8 mouse cellular contexts compared by ENCODE assay signal in the genomic region with DNA sequence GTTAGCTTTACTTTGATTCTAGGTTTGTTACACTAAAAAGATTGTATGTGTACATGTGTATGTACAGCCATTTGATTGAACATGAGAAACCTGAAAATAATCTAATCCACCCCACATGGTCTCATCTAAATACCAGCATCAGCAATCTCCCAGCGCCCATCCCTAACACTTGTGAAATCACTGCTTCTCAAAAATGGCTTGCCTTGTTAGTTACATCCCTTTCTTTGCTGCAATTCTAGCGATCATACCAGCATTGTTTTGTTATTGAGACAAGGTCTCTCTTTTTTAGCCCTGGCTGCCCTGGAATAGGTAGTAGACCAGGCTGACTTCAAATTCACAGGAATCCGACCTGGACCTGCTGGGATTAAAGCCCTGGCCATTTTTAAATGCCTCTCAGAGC. TPM values are rescaled to one million over a fixed set of nuclear protein-coding genes. Genes with fewer than 3 reads are reported as not detected.
DNase-seq lines count a peak whose midpoint lies in the region; ATAC-seq and TF ChIP-seq lines count a peak whose summit lies in the region.

No protein-coding gene starts in this region.

- H3K27me3 ChIP-seq in erythroblast, embryonic 14.5 days (ENCODE audit: control insufficient read depth): peaks cover under 1% of the 10 kb centered on the region; the same call in 1 of the 2 replicates
- H3K27me3 ChIP-seq in E14TG2a.4 (ENCODE audit: insufficient read depth, low read length): no peaks in the 10 kb centered on the region
- H3K27me3 ChIP-seq in hindbrain, embryonic 10.5 days (ENCODE audit: insufficient read depth, poor library complexity, severe bottlenecking): no peaks in the 10 kb centered on the region

- H3K9me3 ChIP-seq in erythroblast, embryonic 14.5 days (ENCODE audit: control insufficient read depth, low read length): no peaks in the 10 kb centered on the region
- H3K9me3 ChIP-seq in E14TG2a.4 (ENCODE audit: low read length): no peaks in the 10 kb centered on the region
- H3K9me3 ChIP-seq in hindbrain, embryonic 10.5 days: no peaks in the 10 kb centered on the region

- peak overlapping the region; percentile 87 for H3K4me3 ChIP-seq in erythroblast, embryonic 14.5 days (replicated peaks)
- H3K4me3 ChIP-seq in E14TG2a.4 (replicated peaks; ENCODE audit: low read length): peak overlapping the region; percentile 88
- H3K4me3 ChIP-seq in hindbrain, embryonic 10.5 days: peak overlapping the region; percentile 98

- peaks cover 35% of the 10 kb centered on the region for H3K36me3 ChIP-seq in erythroblast, embryonic 14.5 days (ENCODE audit: control insufficient read depth)
- peaks cover 38% of the 10 kb centered on the region for H3K36me3 ChIP-seq in E14TG2a.4 (ENCODE audit: insufficient read depth, low read length)
- H3K36me3 ChIP-seq in hindbrain, embryonic 10.5 days: peaks cover 35% of the 10 kb centered on the region

- no peak for ATAC-seq in erythroblast, adult 5-6 weeks (replicated peaks; ENCODE audit: low FRiP score, poor library complexity, severe bottlenecking)

- no peak for TF ChIP-seq CTCF in E14TG2a.4 (conservative IDR thresholded peaks at IDR 0.05; ENCODE audit: low read length)

- DNase-seq in hindbrain, embryonic 10.5 days (ENCODE audit: low spot score): no peak
- peak; percentile 26 for DNase-seq in lung, postnatal 10 days
- no peak for DNase-seq in thymus, postnatal 25 days
- DNase-seq in spleen, adult 18-20 months: no peak
- DNase-seq in embryo, embryonic 9.5 days (ENCODE audit: extremely low spot score): no peak

- 7% methylated on average over 3 of the region's 3 CpGs for WGBS in hindbrain, embryonic 10.5 days

- H3K27ac ChIP-seq in hindbrain, embryonic 10.5 days: peak overlapping the region; percentile 100

- H3K4me1 ChIP-seq in erythroblast, embryonic 14.5 days (ENCODE audit: control insufficient read depth): peaks cover 38% of the 10 kb centered on the region
- H3K4me1 ChIP-seq in E14TG2a.4 (replicated peaks; ENCODE audit: low read depth, low read length): peaks cover 45% of the 10 kb centered on the region
- peaks cover 23% of the 10 kb centered on the region for H3K4me1 ChIP-seq in hindbrain, embryonic 10.5 days (replicated peaks)

RNA-seq across cellular contexts. Expression of gene Eef1a1, which starts 6.6 kb away (rescaled TPM):
- polyA plus RNA-seq in erythroblast, embryonic 14.5 days (2012): 47.9 and 54.8 TPM in 2 replicates
- total RNA-seq in erythroblast, adult 5-6 weeks (2015; ENCODE audit: low replicate concordance): 3,932 and 4,159 TPM in 2 replicates
- 1,512 and 1,760 TPM in 2 replicates for total RNA-seq in erythroblast, adult 5-6 weeks (2017; ENCODE audit: low replicate concordance)
- 3,168 and 3,706 TPM in 2 replicates for polyA plus RNA-seq in hindbrain, embryonic 10.5 days (2016; fragmentation: Nextera tagmentation; extraction: Ambion mirVana)

RNA-seq across cellular contexts. Expression of gene Gm17324, which starts 33.8 kb away (rescaled TPM):
- polyA plus RNA-seq in erythroblast, embryonic 14.5 days (2012): 0.15 and 0.23 TPM in 2 replicates
- not detected in 2 replicates for total RNA-seq in erythroblast, adult 5-6 weeks (2015; ENCODE audit: low replicate concordance)
- not detected in 2 replicates for total RNA-seq in erythroblast, adult 5-6 weeks (2017; ENCODE audit: low replicate concordance)
- 0.55 and 0.68 TPM in 2 replicates for polyA plus RNA-seq in hindbrain, embryonic 10.5 days (2016; fragmentation: Nextera tagmentation; extraction: Ambion mirVana)

RNA-seq across cellular contexts. Expression of gene Mto1, which starts 34.4 kb away (rescaled TPM):
- polyA plus RNA-seq in erythroblast, embryonic 14.5 days (2012): 0.94 and 1.1 TPM in 2 replicates
- total RNA-seq in erythroblast, adult 5-6 weeks (2015; ENCODE audit: low replicate concordance): 7.3 and 14.2 TPM in 2 replicates
- total RNA-seq in erythroblast, adult 5-6 weeks (2017; ENCODE audit: low replicate concordance): 6.9 and 22.0 TPM in 2 replicates
- 22.6 and 25.1 TPM in 2 replicates for polyA plus RNA-seq in hindbrain, embryonic 10.5 days (2016; fragmentation: Nextera tagmentation; extraction: Ambion mirVana)

RNA-seq across cellular contexts. Expression of gene Cgas, which starts 39.3 kb away (rescaled TPM):
- 0.05 TPM in 1 of 2 replicates, not detected in the other for polyA plus RNA-seq in erythroblast, embryonic 14.5 days (2012)
- 8.8 and 9.2 TPM in 2 replicates for total RNA-seq in erythroblast, adult 5-6 weeks (2015; ENCODE audit: low replicate concordance)
- total RNA-seq in erythroblast, adult 5-6 weeks (2017; ENCODE audit: low replicate concordance): 2.4 and 3.9 TPM in 2 replicates
- 0.20 and 0.46 TPM in 2 replicates for polyA plus RNA-seq in hindbrain, embryonic 10.5 days (2016; fragmentation: Nextera tagmentation; extraction: Ambion mirVana)

Comparison
In these comparisons a context has a peak if more than half of its experiments do, and no peak if none do; other contexts are left out.
1. RNA of gene Eef1a1, which starts 6.6 kb away (polyA plus RNA-seq): 3,168 to 3,706 TPM in hindbrain, embryonic 10.5 days; 47.9 to 54.8 TPM in erythroblast, embryonic 14.5 days; every median in the first group is over 10 times any median in the second.
2. RNA of gene Mto1, which starts 34.4 kb away (polyA plus RNA-seq): 22.6 to 25.1 TPM in hindbrain, embryonic 10.5 days; 0.94 to 1.1 TPM in erythroblast, embryonic 14.5 days; every median in the first group is over 10 times any median in the second.
3. Peak in every context shown above with its lines, with median percentiles within 50 percentile points of each other: H3K4me3 ChIP-seq.